Mouse (Mus musculus): ENCODE measurements at regions not wholly inside any gene's neighbourhood (a gene's known extent, or its start where the extent isn't known, plus 50 kb on each side); places are given as distances from the start of the nearest gene placed in this dataset.

DNA sequence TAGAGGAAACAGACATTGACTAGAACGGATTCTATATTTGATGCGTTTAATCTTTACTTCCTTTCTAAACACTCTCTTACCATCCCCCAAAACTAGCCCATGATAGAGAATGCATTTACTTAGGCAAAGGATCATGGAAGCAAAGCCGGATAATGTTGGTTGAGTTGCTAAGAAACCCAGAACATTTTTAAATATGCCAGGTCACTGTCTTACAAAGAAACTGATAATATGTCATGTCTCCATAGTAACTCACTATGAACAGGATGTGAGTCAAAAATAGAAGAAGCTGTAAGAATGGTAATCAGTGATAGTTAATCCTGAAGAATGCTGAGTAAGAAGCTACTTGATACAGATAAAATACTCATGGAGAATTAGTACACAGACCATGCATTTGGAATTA lies 405.0 kb upstream of the Gm21961 start:
- no peaks in the 10 kb centered on the region for H3K9me3 ChIP-seq (ENCODE audit: control insufficient read depth, low read length)
- H3K27ac ChIP-seq (replicated peaks; ENCODE audit: low read depth, low read length), result no peak overlapping the region
- DNase-seq (ENCODE audit: low spot score), result no peak
- no peak overlapping the region for H3K4me3 ChIP-seq (ENCODE audit: low read depth, low read length)
- no peaks in the 10 kb centered on the region for H3K27me3 ChIP-seq (replicated peaks; ENCODE audit: control insufficient read depth, insufficient read depth, low read length)
- H3K9ac ChIP-seq (ENCODE audit: low read depth, low read length), result no peak overlapping the region
- H3K4me1 ChIP-seq (ENCODE audit: control insufficient read depth, insufficient read depth, low read length), result no peaks in the 10 kb centered on the region
- no peak overlapping the region for H3K4me2 ChIP-seq (ENCODE audit: low read depth, low read length)
- 94% methylated on average over 3 of the region's 3 CpGs for WGBS
- no peak for ATAC-seq (ENCODE audit: low read depth)
- no peaks in the 10 kb centered on the region for H3K36me3 ChIP-seq (ENCODE audit: control insufficient read depth, insufficient read depth, low read length)

Measured in embryonic facial prominence, embryonic 14.5 days (tissue).